Mouse (Mus musculus): ENCODE data around the gene Ddr1.

Ddr1 gene

DNA sequence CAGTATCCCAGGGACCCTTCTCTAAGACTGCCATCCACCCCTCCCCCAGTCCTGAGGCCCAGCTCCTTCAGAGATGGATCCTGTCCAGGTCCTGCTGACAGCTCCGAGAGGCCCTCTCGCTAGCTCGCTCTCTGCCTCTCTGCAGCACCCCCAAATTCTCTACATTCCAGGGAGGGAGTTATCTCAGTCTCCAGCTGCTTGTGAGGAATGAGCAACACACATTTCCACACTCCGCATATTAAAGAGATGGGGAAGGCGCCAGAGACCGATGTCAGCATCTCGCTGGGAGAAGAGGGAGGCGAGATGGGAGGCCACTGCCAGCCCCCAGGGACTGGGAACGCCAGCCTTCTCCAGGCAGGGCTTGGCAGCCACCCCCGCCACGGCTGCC, 15.9 kb upstream of the Ddr1 start:
- DNase-seq (ENCODE audit: low spot score): no peak

GRCm38 (mm10) chr17:35719616-35720339, 15.4 kb upstream of the Ddr1 start:
- DNase-seq (ENCODE audit: low spot score): no peak

DNA sequence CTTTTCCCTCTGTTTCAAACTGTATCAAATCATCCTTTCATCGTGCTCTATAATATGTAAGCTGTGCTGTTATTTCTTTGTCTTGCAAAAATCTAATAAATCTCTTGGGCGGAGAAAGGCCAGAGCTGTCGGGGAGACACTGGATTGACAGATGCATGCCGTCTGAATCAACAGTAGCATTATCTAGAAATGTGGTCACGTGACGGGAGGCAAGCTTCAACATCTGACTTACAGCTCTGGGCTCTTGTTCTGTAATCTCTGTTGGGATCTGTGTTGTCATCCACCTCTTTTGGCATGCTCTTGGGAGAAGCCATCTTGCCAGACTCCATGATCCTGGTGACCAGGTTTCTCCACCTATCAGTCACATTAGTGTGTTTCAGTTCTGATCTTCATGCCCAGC, 12.7 kb upstream of the Ddr1 start:
- DNase-seq (ENCODE audit: low spot score): no peak

- no peak for DNase-seq (ENCODE audit: low spot score)
Observed at GRCm38 (mm10) chr17:35716114-35716513, 11.7 kb upstream of the Ddr1 start.

DNA sequence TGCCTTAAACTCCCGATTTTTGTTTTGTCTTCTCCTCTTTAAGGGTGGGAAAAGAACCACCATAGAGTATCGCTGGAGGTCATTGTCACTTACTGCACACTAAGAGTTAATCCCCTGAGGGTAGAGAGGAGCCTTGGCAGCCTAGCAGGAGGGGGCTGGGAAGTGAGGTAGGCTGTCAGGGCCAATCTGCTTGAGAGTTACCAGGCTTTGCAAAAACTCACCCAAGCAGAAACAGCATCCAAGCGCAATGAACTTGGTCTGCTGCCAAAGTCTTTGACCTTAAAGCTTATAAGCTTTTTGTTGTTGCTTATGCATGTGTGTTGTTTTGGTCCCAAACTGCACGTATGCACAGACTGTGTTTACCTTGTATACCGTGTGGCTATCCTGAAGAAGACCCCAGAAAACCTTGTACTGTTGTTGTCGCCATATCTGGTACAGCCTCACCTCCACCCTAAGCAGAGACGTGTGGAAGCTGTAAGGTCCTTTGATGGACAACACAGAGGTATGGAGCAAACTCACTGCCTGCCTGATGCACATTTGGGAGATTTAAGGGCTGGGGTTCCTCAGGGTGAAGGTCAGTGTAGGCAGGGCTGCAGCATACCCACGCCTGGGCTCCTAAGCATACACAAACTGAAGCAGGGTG, 6.4 kb upstream of the Ddr1 start:
- DNase-seq (ENCODE audit: low spot score): no peak

DNA sequence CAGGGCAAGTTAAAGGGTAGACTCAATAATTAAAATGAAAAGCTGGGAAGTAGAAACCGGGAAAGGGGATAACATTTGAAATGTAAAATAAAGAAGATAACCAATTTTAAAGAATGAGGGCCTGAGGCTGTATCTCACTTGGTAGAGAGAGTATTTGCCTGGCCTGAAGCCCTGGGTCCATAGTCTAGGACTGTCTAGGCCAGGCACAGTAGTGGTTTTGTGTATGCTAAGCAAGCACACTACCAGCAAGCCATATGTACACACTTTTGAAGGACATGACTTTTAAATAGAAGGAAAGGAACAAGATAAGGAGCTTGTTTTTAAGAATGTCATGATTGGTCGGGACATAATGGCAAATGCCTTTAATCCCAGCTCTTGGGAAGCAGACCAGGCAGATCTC, 4.2 kb upstream of the Ddr1 start:
- no peak for DNase-seq (ENCODE audit: low spot score)

DNA sequence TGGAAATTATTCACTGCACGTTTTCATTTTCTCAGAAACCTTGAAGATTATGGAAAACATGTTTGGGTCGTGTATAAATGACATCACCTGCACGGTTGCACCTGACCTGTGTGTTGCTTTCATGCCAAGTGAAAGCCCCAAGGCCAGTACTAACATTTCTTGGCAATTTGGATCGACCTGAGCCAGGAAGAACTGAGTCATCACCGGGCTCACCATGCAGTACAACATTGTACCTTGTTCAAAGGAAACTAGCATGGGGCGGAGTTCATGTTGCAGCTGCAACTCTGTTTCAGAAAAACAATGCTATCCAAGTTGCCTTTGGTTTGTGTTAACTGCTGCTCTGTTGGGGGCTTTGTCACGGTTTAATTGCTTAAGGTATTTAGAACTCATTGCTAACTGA, 3.5 kb upstream of the Ddr1 start:
- DNase-seq (ENCODE audit: low spot score): no peak

GRCm38 (mm10) chr17:35705836-35706235, 1.4 kb upstream of the Ddr1 start:
- DNase-seq (ENCODE audit: low spot score): no peak

- DNase-seq (ENCODE audit: low spot score): no peak
Observed at GRCm38 (mm10) chr17:35703751-35704271, 610 bp downstream of the Ddr1 start.

GRCm38 (mm10) chr17:35703065-35703464, 1.4 kb downstream of the Ddr1 start:
- DNase-seq (ENCODE audit: low spot score): no peak

DNA sequence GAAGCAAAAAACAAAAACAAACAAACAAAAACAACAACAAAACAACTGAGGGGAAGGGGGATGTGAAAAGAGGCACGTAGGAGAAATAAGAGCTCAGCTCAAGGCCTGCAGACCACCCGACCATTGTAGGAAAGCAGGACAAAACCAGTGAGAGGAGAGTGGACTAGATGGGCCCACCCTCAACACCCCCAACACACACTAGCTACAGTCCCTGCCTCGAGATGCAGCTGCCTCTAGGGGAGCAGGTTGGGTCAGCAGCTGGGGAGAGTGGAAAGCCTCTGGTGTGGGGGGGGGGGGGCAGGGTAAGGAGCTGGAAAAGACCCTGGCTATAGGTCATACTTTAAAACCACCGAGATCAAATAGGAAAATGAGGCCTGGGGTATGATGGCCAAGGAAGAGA, 1.8 kb downstream of the Ddr1 start:
- no peak for DNase-seq (ENCODE audit: low spot score)

DNA sequence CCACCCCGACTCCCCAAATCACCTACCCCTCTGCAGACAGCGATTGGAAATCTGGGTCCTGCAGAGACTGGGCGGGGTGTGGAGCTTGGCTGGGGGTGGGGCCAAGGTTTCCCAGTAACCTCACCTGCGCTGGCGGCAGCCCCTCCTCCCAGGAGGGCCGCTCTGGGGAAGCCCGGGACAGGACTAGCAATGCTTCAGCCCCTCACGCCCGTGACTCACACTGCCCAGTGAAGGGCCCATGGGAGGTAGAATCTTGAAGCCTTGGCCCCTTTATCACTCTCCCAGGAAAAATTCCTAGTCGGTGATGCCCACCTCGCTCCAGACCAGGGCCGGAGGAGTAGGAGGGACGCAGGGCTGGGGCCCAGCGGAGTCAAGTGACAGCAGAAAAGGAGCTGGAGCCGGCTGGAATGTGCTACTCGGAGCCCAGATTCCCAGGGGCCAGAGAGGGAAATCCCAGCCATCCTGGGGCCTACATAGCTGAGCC, 2.4 kb downstream of the Ddr1 start:
- no peak for DNase-seq (ENCODE audit: low spot score)

DNA sequence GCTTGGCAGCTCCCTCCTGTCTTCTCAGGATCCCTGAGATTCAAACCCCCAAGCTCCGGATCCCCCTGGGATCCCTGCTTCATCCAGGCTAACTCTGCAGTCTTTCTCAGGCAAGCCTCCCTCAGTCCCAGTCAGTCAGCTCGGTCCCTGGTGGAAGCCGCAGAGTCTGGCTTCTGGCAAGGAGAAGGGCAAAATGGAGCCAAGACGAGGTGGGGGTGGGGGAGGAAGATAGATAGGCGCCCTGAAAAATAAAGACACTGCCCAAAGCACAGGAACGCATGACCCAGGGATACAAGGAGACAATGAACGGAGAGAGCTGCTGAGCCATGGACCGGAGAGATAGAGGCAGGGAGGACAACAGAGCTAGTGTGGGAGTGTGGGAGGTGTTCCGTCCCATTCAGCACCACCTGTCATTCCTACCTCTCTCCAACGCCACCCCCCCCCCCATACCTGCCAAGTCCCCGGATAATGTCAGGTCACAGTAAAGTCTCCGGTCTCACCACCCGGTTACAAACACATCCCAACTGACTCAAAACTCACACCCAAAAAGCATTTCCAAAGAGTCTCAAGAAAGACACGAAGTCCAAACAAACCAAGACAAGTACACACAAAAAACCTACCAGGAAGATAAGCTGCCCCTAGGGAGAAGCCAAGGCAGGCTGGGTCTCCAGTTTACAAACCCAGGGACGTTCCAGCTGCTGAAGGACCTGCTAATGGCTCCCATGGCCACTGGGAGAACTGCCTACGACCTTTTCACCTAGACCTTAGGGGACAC, 3.0 kb downstream of the Ddr1 start:
- no peak for DNase-seq (ENCODE audit: low spot score)

- peak; percentile 89 for DNase-seq (ENCODE audit: low spot score)
Observed at GRCm38 (mm10) chr17:35700371-35700961, 4.0 kb downstream of the Ddr1 start.

DNA sequence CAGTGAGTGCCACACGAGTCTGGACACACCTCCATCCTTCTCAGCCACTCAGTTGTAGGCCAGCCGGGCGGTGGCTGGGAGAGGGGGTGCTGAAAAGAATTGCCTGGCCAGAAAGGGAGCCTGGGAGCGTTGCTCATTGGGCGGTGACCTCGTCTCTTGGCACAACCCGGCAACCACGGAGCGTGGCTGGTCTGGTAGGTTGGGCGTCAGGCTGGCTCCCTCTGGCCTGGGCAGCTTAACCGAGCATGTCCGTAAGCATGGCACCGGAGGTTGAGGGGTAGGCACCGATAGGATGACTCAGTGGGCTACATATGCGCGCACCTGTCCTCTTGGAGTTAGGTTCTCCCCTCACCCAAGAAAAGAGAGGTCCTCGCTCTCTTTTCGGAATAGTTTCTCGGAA, 4.5 kb downstream of the Ddr1 start:
- DNase-seq (ENCODE audit: low spot score): peak; percentile 64

DNA sequence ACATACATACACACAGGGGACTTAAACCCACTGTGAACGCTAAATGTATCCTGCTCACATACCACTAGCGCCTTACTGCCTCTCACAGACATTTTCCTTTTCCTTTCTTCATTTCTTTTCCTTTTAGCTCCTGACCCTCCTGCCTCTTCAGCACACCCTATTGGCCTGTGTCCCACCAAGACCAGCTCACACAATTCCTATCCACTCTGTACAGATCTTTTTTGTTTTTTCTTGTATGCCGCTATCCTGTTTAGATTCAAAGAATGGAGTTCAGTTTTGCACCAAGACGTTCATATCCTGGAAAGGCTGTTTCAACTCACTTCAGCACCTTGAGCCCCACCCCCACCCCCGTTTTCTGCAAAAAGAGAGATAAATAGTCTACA, 5.9 kb downstream of the Ddr1 start:
- DNase-seq (ENCODE audit: low spot score): no peak

GRCm38 (mm10) chr17:35697759-35698500, 6.5 kb downstream of the Ddr1 start:
- no peak for DNase-seq (ENCODE audit: low spot score)

DNA sequence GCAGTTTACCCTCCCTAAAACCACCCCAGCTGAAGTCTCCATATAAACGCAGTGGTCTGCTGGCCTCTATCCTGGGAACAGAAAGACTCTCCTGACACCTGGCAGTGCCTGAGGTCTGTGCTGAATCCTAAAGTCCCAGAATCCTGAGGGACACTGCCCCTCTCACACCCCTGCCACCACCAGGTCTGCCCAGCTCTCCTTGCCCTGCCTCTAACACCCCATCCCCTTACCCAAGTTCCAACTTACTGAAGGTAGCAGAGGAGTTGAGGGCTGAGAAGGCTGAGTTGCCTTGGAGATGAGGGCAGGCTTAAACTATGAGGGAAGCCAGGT, 7.0 kb downstream of the Ddr1 start:
- no peak for DNase-seq (ENCODE audit: low spot score)

GRCm38 (mm10) chr17:35696691-35697090, 7.7 kb downstream of the Ddr1 start:
- no peak for DNase-seq (ENCODE audit: low spot score)

DNA sequence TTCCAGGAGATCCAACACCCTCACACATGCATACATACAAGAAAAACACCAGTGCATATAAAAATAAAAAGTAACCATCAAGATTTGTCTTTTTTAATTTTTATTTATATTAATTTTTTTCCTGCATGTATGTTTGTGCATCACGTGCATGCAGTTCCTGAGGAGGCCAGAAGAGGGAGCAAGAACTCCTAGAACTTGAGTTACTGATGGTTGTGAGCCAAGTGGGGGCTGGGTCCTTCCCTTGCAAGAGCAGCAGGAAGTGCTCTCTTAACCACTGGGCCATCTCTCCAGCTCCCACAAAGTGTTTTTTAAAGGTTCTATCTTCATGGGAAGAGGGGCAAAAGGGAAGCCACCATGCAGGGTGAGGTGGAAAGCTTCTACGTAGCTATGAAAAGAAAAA, 9.1 kb downstream of the Ddr1 start:
- DNase-seq (ENCODE audit: low spot score): no peak

DNA sequence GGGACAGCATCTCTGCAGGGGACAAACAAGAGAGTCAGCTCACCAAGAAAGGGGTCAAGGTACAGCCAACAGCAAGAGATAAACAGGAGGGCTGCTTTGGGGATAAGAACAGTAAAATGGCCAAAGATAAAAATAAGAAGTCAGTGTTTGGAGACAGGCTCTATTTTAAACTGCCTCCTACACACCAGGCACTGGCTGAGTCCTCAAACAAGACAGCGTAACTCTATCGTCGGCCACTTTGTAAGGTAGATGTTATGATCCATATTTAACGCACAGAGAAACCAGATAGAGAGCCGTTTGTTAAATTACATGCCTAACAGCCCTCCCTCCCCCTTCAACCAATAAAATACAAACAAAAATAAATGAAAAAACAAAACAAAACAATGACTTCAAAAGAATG, 10.5 kb downstream of the Ddr1 start:
- DNase-seq (ENCODE audit: low spot score): no peak

GRCm38 (mm10) chr17:35692368-35692767, 12.1 kb downstream of the Ddr1 start:
- no peak for DNase-seq (ENCODE audit: low spot score)

Measured in ovary, postnatal 10 days (tissue).